Mouse (Mus musculus): ENCODE results near the gene 4921507P07Rik.
"Not testable (repeated sequence)": the region's sequence is repeated elsewhere in the genome, so short reads cannot be mapped to it uniquely, and the experiment has no call there.

The 4921507P07Rik gene

GRCm38 (mm10) chr6:50557566-50557965 lies 38.9 kb downstream of the 4921507P07Rik start:
- no peak for DNase-seq (ENCODE audit: low spot score)

GRCm38 (mm10) chr6:50554223-50554622 lies 42.2 kb downstream of the 4921507P07Rik start:
- DNase-seq (ENCODE audit: low spot score): not testable (repeated sequence)

- DNase-seq (ENCODE audit: low spot score): no peak
Measured at GRCm38 (mm10) chr6:50552881-50553518, 43.4 kb downstream of the 4921507P07Rik start.

GRCm38 (mm10) chr6:50549791-50550190 lies 46.6 kb downstream of the 4921507P07Rik start:
- no peak for DNase-seq (ENCODE audit: low spot score)

- no peak for DNase-seq (ENCODE audit: low spot score)
Measured at GRCm38 (mm10) chr6:50549051-50549450, 47.4 kb downstream of the 4921507P07Rik start.

GRCm38 (mm10) chr6:50545412-50546043 lies 50.9 kb downstream of the 4921507P07Rik start:
- DNase-seq (ENCODE audit: low spot score): no peak

DNA sequence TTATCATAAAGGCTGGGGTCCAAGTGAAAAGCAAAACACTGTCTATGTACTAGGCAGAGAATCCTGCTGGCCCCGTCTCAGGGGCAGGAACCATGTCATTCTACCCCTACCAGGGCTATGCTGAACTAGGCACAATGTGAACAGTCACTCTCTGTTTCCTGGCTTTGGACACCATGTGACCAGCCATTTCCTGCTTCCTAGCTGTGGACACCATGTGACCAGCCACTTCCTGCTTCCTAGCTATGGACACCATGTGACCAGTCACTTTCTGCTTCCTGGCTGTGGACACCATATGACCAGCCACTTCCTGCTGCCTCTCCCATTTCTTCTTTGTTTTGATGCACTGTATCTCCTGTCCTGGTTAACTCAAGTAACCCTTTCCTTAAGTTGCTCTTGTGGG lies 53.9 kb downstream of the 4921507P07Rik start:
- DNase-seq (ENCODE audit: low spot score): no peak

DNA sequence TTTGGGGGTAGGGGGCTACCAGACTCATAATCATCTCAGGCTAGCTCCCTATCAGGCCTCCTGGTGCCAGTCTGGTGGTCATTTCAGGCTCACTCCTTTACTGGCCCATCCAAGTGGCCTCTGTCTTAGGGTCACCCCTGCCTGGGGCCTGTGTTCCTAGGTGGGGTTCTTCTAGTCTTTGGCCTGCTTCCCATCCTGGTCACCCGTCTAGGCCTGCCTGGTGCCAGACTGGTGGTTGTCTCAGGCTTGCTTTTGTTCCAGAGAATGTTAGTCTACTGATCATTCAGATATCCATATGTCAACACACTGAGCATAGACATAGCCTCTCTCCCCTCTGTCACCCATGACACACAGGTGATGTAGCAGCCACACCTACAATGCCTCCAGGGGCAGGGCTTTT lies 56.8 kb downstream of the 4921507P07Rik start:
- no peak for DNase-seq (ENCODE audit: low spot score)

DNA sequence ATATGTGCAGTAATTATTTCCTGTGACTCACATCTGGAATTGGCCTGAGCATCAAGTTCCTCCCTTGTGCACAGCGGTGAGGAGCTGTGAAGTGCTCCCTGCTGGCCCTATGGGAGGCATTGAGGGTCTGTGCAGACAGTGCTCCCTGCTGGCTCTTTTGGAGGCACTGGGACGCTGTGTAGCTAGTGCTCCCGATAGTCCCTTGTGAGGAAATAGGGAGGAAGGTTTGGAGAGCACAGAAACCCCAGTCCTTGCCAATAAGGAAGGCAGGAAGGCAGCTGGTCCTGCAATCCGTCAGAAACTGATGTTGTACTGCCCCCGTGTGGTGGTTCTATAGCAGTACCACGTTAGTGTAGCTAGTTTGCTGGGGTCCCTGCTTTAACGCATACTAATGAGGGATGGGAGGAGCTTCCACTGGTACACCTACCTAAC lies 60.0 kb downstream of the 4921507P07Rik start:
- DNase-seq (ENCODE audit: low spot score): peak; percentile 49

DNA sequence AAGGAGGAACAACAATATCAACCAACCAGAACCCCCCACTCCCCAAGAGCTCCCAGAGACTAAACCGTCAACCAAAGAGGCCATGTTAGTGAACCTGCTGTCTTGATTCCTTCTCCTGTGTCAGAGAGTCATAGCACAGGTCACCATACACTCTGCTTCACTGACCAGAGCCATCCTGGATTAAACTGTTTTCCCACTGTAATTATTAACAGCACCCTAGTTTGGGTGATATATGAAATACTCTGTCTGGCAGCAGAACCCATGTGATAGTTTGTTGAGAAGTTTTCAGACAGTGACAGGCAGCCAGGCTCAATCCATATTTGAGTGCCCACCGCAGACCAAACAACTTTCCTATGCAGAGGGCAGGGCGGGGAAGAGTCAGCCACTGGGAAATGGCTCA lies 61.1 kb downstream of the 4921507P07Rik start:
- DNase-seq (ENCODE audit: low spot score): no peak

GRCm38 (mm10) chr6:50531920-50532319 lies 64.5 kb downstream of the 4921507P07Rik start:
- DNase-seq (ENCODE audit: low spot score): no peak

GRCm38 (mm10) chr6:50531003-50531402 lies 65.4 kb downstream of the 4921507P07Rik start:
- no peak for DNase-seq (ENCODE audit: low spot score)

DNA sequence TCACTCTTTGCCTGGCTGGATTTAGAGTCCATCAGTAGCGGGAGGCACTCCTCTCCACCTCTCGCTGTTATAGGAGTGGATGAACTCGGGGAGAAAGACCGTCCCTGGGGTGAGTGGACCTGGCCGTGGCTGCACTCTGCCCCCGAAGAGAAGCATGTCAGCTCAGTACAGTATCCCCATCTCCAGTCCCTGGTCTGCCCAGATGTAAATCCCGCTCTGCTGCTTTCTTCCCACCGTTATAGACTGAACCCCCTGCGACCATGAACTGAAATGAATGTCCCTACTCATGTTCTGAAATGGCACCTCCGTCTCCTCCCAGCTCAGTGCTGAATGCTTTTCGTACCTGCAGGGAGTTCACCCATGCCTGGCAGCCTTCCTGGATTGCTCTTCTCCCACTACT lies 67.2 kb downstream of the 4921507P07Rik start:
- DNase-seq (ENCODE audit: low spot score): no peak

GRCm38 (mm10) chr6:50527416-50527815 lies 69.0 kb downstream of the 4921507P07Rik start:
- DNase-seq (ENCODE audit: low spot score): no peak

DNA sequence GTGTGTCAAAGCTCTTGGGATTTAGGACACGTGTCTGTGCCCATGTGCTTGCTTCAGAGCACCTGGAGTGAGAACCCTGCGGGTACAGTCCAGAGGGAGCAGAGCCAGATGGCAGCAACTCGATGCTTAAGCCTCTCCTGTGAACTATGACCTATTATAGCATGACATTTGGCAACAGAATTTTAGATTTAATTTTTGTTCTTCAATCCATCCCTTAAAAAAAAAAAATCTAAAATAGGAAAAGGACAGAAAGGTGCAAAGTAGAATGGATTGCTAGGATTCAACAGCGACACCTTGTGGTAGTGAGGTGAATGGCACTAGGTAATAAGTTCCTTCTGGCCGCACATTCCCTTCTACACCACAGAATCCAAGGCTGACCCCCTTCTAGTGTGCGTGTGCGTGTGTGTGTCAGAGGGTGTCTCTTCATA lies 69.8 kb downstream of the 4921507P07Rik start:
- DNase-seq (ENCODE audit: low spot score): peak; percentile 53

DNA sequence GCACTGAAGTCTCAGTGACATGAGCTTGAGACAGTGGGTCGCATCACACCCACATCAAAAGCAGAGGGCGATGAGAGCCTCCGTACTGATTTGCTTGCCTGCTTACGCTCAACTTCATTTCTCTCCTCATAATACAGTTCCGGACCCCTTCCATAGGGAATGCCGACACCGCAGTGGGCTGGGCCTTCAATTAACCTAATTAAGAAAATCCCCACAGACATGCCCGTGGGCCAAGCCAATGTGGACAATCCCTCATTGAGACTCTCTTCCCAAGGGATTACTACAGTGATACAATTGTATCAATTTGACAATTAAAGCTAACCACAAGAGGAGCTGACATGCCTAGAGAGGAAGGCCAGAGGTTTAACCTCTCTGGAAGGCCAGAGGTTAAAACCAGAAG lies 70.6 kb downstream of the 4921507P07Rik start:
- DNase-seq (ENCODE audit: low spot score): no peak

DNA sequence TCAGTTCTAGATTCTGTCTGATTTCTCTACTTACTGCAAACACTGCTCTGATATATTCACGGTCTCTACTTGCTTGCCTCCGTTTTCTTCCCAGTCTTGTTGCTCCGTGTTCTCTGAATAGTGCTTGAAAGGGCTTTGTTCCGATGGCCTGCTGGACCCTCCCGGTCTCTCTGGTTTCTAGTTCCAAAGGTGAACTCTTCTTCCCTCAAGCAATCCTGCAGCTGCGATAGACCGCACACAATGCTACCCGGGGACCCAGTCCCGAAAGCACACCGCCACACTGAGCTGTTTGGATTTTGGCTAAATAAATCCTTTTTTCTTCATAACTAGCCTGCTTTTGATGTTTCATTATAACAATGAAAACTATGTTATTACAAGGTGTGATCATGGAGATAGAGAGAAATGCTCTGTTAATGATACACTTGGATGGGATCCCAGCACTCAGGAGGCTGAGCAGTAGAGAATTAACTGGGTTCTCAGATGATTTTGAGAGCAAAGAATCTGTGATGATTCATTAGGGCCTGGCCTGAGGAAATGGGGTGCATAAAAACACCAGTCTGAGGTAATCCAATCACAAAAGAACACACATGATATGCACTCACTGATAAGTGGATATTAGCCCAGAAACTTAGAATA lies 72.1 kb downstream of the 4921507P07Rik start:
- DNase-seq (ENCODE audit: low spot score): no peak

Data from left cerebral cortex, adult 11 months (tissue).